Mouse (Mus musculus) urinary bladder, postnatal 14 days (tissue): ENCODE measurements around the gene Bdh1.
"Not testable (repeated sequence)": the region's sequence is repeated elsewhere in the genome, so short reads cannot be mapped to it uniquely, and the experiment has no call there.

ENCODE experiments used
- DNase-seq: peaks from one replicate; pipeline ENCODE4 v3.0.0; 2021; ENCODE audit warnings: low spot score

Gene Bdh1

GRCm38 (mm10) chr16:31422000-31422399 is at the start of gene Bdh1:
Gene Bdh1, plus strand, starts transcription at chr16:31422280.
- DNase-seq = no peak

GRCm38 (mm10) chr16:31372316-31372715 is 49.8 kb upstream of the Bdh1 start:
- not testable (repeated sequence) for DNase-seq

GRCm38 (mm10) chr16:31375877-31376582 is 46.0 kb upstream of the Bdh1 start:
- DNase-seq = not testable (repeated sequence)

DNA sequence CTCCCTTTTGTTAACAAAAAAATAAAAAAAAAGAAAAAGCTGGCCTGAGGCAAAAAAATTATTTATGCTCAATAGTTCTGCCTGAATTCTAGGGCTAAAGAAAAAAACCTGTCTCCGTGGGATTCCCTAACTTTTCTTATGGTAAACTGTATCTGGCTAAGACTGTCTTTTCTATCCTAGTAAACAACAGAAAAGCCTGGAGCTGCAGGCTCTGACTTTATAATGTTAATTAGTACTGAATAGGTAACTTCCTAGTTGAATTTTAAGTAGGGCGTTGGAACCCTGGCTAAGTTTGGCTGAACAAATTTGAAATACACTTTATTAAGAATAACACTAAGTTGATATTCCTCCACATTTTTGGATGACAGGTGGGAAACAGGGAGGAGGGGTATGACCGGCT is 33.8 kb upstream of the Bdh1 start:
- not testable (repeated sequence) for DNase-seq

DNA sequence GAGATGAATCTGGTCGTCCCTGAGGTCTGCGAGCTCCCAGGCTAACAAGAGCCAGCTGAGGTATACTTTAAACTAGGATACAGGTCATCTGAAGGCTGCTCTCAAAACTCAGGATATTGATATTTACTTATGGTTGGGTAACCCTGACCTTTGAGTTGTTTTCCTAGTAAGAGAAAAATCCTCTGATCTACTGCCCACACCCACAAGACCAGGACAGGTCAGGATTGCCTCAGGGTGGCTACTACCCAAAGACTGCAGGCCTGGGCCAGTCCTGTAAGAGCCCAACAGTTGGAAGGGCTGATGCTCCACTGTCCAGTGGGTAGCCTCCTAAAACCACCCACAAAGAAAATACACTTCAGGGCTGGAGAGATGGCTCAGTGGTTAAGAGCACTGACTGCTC is 22.8 kb upstream of the Bdh1 start:
- DNase-seq = no peak

- DNase-seq = no peak
Observed at GRCm38 (mm10) chr16:31400908-31401692, 21.0 kb upstream of the Bdh1 start.

GRCm38 (mm10) chr16:31402096-31402495 is 20.0 kb upstream of the Bdh1 start:
- no peak for DNase-seq

GRCm38 (mm10) chr16:31403971-31404370 is 18.1 kb upstream of the Bdh1 start:
- DNase-seq = no peak

GRCm38 (mm10) chr16:31405040-31405439 is 17.0 kb upstream of the Bdh1 start:
- DNase-seq = no peak

- no peak for DNase-seq
Observed at GRCm38 (mm10) chr16:31407872-31408271, 14.2 kb upstream of the Bdh1 start.

DNA sequence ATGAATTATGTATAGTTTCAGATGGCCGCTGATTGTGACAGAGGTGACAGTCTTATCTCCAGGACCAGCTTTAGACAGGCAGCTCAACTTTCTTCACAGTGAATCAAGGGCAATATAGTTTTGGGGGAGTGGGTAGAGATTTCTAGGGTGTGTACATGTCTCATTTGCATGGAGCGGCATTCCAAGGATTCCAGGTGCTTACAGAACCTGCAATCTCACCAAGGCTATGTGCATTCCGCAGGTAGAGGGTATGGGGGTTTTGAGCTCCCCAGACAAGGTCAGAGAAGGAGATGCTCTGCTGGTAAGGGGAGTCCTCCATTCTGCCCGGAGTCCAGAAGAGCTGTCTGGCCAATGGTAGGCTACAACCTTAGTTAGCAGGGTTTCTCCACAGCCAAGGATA is 11.1 kb upstream of the Bdh1 start:
- DNase-seq = no peak

DNA sequence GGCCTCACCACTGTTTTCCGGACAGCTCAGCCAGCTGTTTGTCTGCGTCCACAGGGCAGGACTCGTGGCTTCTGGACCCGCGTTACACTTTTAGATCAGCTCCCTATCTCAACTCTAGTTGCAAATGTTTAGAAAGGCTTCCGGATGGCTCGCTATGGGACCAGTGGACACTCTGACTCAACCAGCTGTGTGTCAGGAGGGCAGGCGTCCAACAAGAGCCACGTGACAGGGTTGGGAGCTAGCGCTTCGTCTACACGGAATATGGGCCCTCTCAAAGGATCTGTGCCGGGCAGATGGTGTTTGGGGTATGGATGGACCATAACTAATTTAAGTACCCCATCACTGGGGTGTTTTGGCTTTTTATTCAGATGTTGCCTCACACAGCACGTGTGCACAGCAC is 9.8 kb upstream of the Bdh1 start:
- DNase-seq = peak; percentile 50

- peak; percentile 1 for DNase-seq
Observed at GRCm38 (mm10) chr16:31413777-31414176, 8.3 kb upstream of the Bdh1 start.

- DNase-seq = peak; percentile 3
Observed at GRCm38 (mm10) chr16:31415885-31416450, 6.1 kb upstream of the Bdh1 start.

DNA sequence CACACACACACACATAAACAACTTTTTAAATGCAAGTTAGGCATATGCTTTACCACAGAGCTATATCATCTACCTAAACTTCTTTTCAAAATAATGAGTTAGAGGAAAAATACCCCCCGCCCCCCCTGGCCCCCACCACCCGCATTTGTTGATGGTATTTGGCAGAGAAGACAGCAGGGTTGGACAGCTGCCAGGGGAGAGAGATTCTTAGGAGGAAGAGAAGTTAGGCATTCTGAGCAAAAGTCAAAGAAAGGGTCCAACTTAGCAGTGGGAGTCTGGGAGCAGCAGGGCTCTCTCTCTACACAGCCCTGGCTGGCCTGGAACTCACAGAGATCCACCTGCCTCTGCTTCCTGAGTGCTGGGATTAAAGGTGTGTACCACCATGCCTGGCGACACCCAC is 3.4 kb upstream of the Bdh1 start:
- no peak for DNase-seq

GRCm38 (mm10) chr16:31419457-31419856 is 2.6 kb upstream of the Bdh1 start:
- DNase-seq = no peak

GRCm38 (mm10) chr16:31422722-31423121 is 642 bp downstream of the Bdh1 start:
- no peak for DNase-seq

- DNase-seq = no peak
Observed at GRCm38 (mm10) chr16:31423368-31423767, 1.3 kb downstream of the Bdh1 start.

GRCm38 (mm10) chr16:31424416-31425187 is 2.5 kb downstream of the Bdh1 start:
- DNase-seq = no peak

- DNase-seq = peak; percentile 78
Observed at GRCm38 (mm10) chr16:31425508-31425907, 3.4 kb downstream of the Bdh1 start.

GRCm38 (mm10) chr16:31426496-31427126 is 4.5 kb downstream of the Bdh1 start:
- no peak for DNase-seq

DNA sequence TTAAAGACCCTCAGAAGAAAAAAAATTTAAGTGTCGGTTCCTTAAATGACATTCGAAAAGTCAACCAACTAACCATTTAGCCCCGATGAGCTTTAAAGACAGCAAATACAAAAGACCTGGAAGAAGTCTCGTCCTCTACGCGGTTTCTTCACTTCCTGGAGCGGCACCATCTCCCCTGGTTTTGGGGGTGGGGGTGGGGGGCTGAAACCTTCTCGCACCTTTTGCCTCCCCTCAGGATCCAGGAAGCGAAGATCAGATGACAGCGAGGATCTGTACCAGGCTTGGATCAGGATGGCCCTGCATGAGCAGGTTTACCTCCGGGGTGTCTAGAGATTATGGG is 6.2 kb downstream of the Bdh1 start:
- DNase-seq = no peak
